Mouse (Mus musculus): Measurements from ENCODE around the gene Chrng. TPM values are rescaled to one million over a fixed set of nuclear protein-coding genes. Genes with fewer than 3 reads are reported as not detected.

Chrng gene
- 39.6 and 44.8 TPM in 2 replicates for polyA plus RNA-seq (2014; fragmentation: Nextera tagmentation; extraction: Ambion mirVana)

- H3K9ac ChIP-seq (ENCODE audit: low read depth, low read length): no peak within 1 kb of the TSS
- no peak within 1 kb of the TSS for H3K4me2 ChIP-seq (ENCODE audit: low read depth, low read length)
- H3K4me1 ChIP-seq (ENCODE audit: control insufficient read depth, insufficient read depth, low read length): no peaks in the 10 kb centered on the region
- DNase-seq (ENCODE audit: low spot score) (no peak), ATAC-seq (ENCODE audit: low read depth) (0 out of 2 replicates have a peak, but pooled peaks have one; percentile 8)
- no peak within 1 kb of the TSS for H3K4me3 ChIP-seq (ENCODE audit: low read depth, low read length)
- no peak within 1 kb of the TSS for H3K27ac ChIP-seq (replicated peaks; ENCODE audit: low read depth, low read length)
- peaks cover 22% of the 10 kb centered on the region; the same call in 1 of the 2 replicates for H3K27me3 ChIP-seq (replicated peaks; ENCODE audit: control insufficient read depth, insufficient read depth, low read length)
- 86% methylated on average over 7 of the region's 7 CpGs for WGBS
- no peaks in the 10 kb centered on the region for H3K36me3 ChIP-seq (ENCODE audit: control insufficient read depth, insufficient read depth, low read length)
- H3K9me3 ChIP-seq (ENCODE audit: control insufficient read depth, low read length): no peaks in the 10 kb centered on the region
Observed at GRCm38 (mm10) chr1:87204465-87204864, at the start of gene Chrng. Gene Chrng (plus strand): TSS chr1:87204657.

- Histone ChIP-seq H3K27ac (replicated peaks; ENCODE audit: low read depth, low read length) (no peak overlapping the region), H3K9ac (ENCODE audit: low read depth, low read length) (peak overlapping the region; percentile 42)
- DNase-seq (ENCODE audit: low spot score): peak; percentile 42
Observed at GRCm38 (mm10) chr1:87155531-87156198, 48.8 kb upstream of the Chrng start.

GRCm38 (mm10) chr1:87156199-87156587, 48.3 kb upstream of the Chrng start, which contains the start of gene Ecel1:
Gene Ecel1 (minus strand): TSS chr1:87156521.
- H3K27me3 ChIP-seq (replicated peaks; ENCODE audit: control insufficient read depth, insufficient read depth, low read length): peaks cover 82% of the 10 kb centered on the region
- peak within 1 kb of the TSS; percentile 42 for H3K9ac ChIP-seq (ENCODE audit: low read depth, low read length)
- ATAC-seq (ENCODE audit: low read depth): 0 out of 2 replicates have a peak, but pooled peaks have one; percentile 2
- H3K4me3 ChIP-seq (ENCODE audit: low read depth, low read length): peak within 1 kb of the TSS; percentile 40
- WGBS: 4% methylated on average over 11 of the region's 12 CpGs
- no peak within 1 kb of the TSS for H3K27ac ChIP-seq (replicated peaks; ENCODE audit: low read depth, low read length)
- DNase-seq (ENCODE audit: low spot score): no peak
- no peaks in the 10 kb centered on the region for H3K9me3 ChIP-seq (ENCODE audit: control insufficient read depth, low read length)
- no peaks in the 10 kb centered on the region; the same call in 1 of the 2 replicates for H3K4me1 ChIP-seq (ENCODE audit: control insufficient read depth, insufficient read depth, low read length)
- peak within 1 kb of the TSS; percentile 72 for H3K4me2 ChIP-seq (ENCODE audit: low read depth, low read length)
- H3K36me3 ChIP-seq (ENCODE audit: control insufficient read depth, insufficient read depth, low read length): no peaks in the 10 kb centered on the region

More at GRCm38 (mm10) chr1:87155531-87156198, 48.8 kb upstream of the Chrng start:
- ATAC-seq (ENCODE audit: low read depth): peak; percentile 56; the same call in 1 of the 2 replicates
- Histone ChIP-seq H3K36me3 (ENCODE audit: control insufficient read depth, insufficient read depth, low read length) (no peaks in the 10 kb centered on the region), H3K4me2 (ENCODE audit: low read depth, low read length) (peak overlapping the region; percentile 72), H3K4me1 (ENCODE audit: control insufficient read depth, insufficient read depth, low read length) (no peaks in the 10 kb centered on the region; the same call in 1 of the 2 replicates), H3K4me3 (ENCODE audit: low read depth, low read length) (peak overlapping the region; percentile 40), H3K27me3 (replicated peaks; ENCODE audit: control insufficient read depth, insufficient read depth, low read length) (peaks cover 86% of the 10 kb centered on the region), H3K9me3 (ENCODE audit: control insufficient read depth, low read length) (no peaks in the 10 kb centered on the region)
- 1% methylated on average over 30 of the region's 56 CpGs for WGBS

- Histone ChIP-seq H3K27me3 (replicated peaks; ENCODE audit: control insufficient read depth, insufficient read depth, low read length) (peaks cover 52% of the 10 kb centered on the region), H3K4me3 (ENCODE audit: low read depth, low read length) (no peak overlapping the region), H3K27ac (replicated peaks; ENCODE audit: low read depth, low read length) (no peak overlapping the region), H3K4me1 (ENCODE audit: control insufficient read depth, insufficient read depth, low read length) (no peaks in the 10 kb centered on the region), H3K9ac (ENCODE audit: low read depth, low read length) (no peak overlapping the region), H3K9me3 (ENCODE audit: control insufficient read depth, low read length) (no peaks in the 10 kb centered on the region), H3K36me3 (ENCODE audit: control insufficient read depth, insufficient read depth, low read length) (no peaks in the 10 kb centered on the region), H3K4me2 (ENCODE audit: low read depth, low read length) (no peak overlapping the region)
- ATAC-seq (ENCODE audit: low read depth) (no peak), DNase-seq (ENCODE audit: low spot score) (no peak)
- 80% methylated on average over 3 of the region's 3 CpGs for WGBS
Observed at GRCm38 (mm10) chr1:87159396-87159795, 45.1 kb upstream of the Chrng start.

GRCm38 (mm10) chr1:87164164-87164795, 40.2 kb upstream of the Chrng start:
- Histone ChIP-seq H3K4me3 (ENCODE audit: low read depth, low read length) (no peak overlapping the region), H3K4me2 (ENCODE audit: low read depth, low read length) (no peak overlapping the region), H3K9ac (ENCODE audit: low read depth, low read length) (no peak overlapping the region), H3K36me3 (ENCODE audit: control insufficient read depth, insufficient read depth, low read length) (no peaks in the 10 kb centered on the region), H3K27me3 (replicated peaks; ENCODE audit: control insufficient read depth, insufficient read depth, low read length) (peaks cover 14% of the 10 kb centered on the region), H3K4me1 (ENCODE audit: control insufficient read depth, insufficient read depth, low read length) (no peaks in the 10 kb centered on the region), H3K9me3 (ENCODE audit: control insufficient read depth, low read length) (no peaks in the 10 kb centered on the region), H3K27ac (replicated peaks; ENCODE audit: low read depth, low read length) (no peak overlapping the region)
- 36% methylated on average over 9 of the region's 11 CpGs for WGBS
- DNase-seq (ENCODE audit: low spot score) (no peak), ATAC-seq (ENCODE audit: low read depth) (no peak)

GRCm38 (mm10) chr1:87164796-87165184, 39.7 kb upstream of the Chrng start:
- H3K4me1 ChIP-seq (ENCODE audit: control insufficient read depth, insufficient read depth, low read length): no peaks in the 10 kb centered on the region
- 35% methylated on average over 9 of the region's 9 CpGs for WGBS
- no peak overlapping the region for H3K27ac ChIP-seq (replicated peaks; ENCODE audit: low read depth, low read length)
- no peaks in the 10 kb centered on the region for H3K36me3 ChIP-seq (ENCODE audit: control insufficient read depth, insufficient read depth, low read length)
- no peak overlapping the region for H3K9ac ChIP-seq (ENCODE audit: low read depth, low read length)
- peaks cover 13% of the 10 kb centered on the region for H3K27me3 ChIP-seq (replicated peaks; ENCODE audit: control insufficient read depth, insufficient read depth, low read length)
- no peak overlapping the region for H3K4me3 ChIP-seq (ENCODE audit: low read depth, low read length)
- H3K4me2 ChIP-seq (ENCODE audit: low read depth, low read length): no peak overlapping the region
- ATAC-seq (ENCODE audit: low read depth) (no peak), DNase-seq (ENCODE audit: low spot score) (no peak)
- no peaks in the 10 kb centered on the region for H3K9me3 ChIP-seq (ENCODE audit: control insufficient read depth, low read length)

GRCm38 (mm10) chr1:87170458-87170857, 34.0 kb upstream of the Chrng start:
- peak overlapping the region; percentile 32; the same call in 1 of the 2 replicates for H3K9ac ChIP-seq (ENCODE audit: low read depth, low read length)
- WGBS: 10% methylated on average over 14 of the region's 19 CpGs
- no peak overlapping the region for H3K4me3 ChIP-seq (ENCODE audit: low read depth, low read length)
- H3K36me3 ChIP-seq (ENCODE audit: control insufficient read depth, insufficient read depth, low read length): no peaks in the 10 kb centered on the region
- H3K27ac ChIP-seq (replicated peaks; ENCODE audit: low read depth, low read length): no peak overlapping the region
- H3K9me3 ChIP-seq (ENCODE audit: control insufficient read depth, low read length): no peaks in the 10 kb centered on the region
- peaks cover 9% of the 10 kb centered on the region; the same call in 1 of the 2 replicates for H3K27me3 ChIP-seq (replicated peaks; ENCODE audit: control insufficient read depth, insufficient read depth, low read length)
- peak overlapping the region; percentile 41 for H3K4me2 ChIP-seq (ENCODE audit: low read depth, low read length)
- DNase-seq (ENCODE audit: low spot score) (no peak), ATAC-seq (ENCODE audit: low read depth) (no peak)
- peaks cover 5% of the 10 kb centered on the region; the same call in 1 of the 2 replicates for H3K4me1 ChIP-seq (ENCODE audit: control insufficient read depth, insufficient read depth, low read length)

- H3K27ac ChIP-seq (replicated peaks; ENCODE audit: low read depth, low read length): no peak overlapping the region
- ATAC-seq (ENCODE audit: low read depth) (no peak), DNase-seq (ENCODE audit: low spot score) (no peak)
- peaks cover 8% of the 10 kb centered on the region; the same call in 1 of the 2 replicates for H3K27me3 ChIP-seq (replicated peaks; ENCODE audit: control insufficient read depth, insufficient read depth, low read length)
- H3K9me3 ChIP-seq (ENCODE audit: control insufficient read depth, low read length): no peaks in the 10 kb centered on the region
- peaks cover 14% of the 10 kb centered on the region; the same call in 1 of the 2 replicates for H3K4me1 ChIP-seq (ENCODE audit: control insufficient read depth, insufficient read depth, low read length)
- no peaks in the 10 kb centered on the region for H3K36me3 ChIP-seq (ENCODE audit: control insufficient read depth, insufficient read depth, low read length)
- WGBS: 100% methylated on average over 1 of the region's 1 CpGs
- no peak overlapping the region for H3K4me3 ChIP-seq (ENCODE audit: low read depth, low read length)
- no peak overlapping the region for H3K9ac ChIP-seq (ENCODE audit: low read depth, low read length)
- no peak overlapping the region for H3K4me2 ChIP-seq (ENCODE audit: low read depth, low read length)
Observed at GRCm38 (mm10) chr1:87171312-87171711, 33.1 kb upstream of the Chrng start.
